In genomic region chr9:105960533-105960932, GRCm38 (mm10) we compare ENCODE assay signal across 10 mouse cellular contexts. TPM values are rescaled to one million over a fixed set of nuclear protein-coding genes. Genes with fewer than 3 reads are reported as not detected.
DNase-seq lines count a peak whose midpoint lies in the region; ATAC-seq and TF ChIP-seq lines count a peak whose summit lies in the region.
"Had no signal": no experiment of that assay in that cellular context is flagged by ENCODE, and none has a peak within 500 bp of the region (broad histone marks: within the 10 kb centered on the region; RNA-seq: fewer than 3 reads in every experiment).

Gene Col6a5 (minus strand): TSS chr9:105960643.

- no peak for ATAC-seq in liver, embryonic 11.5 days (replicated peaks; ENCODE audit: low FRiP score)
- no peak for ATAC-seq in liver, postnatal 0 days

- DNase-seq in liver, result peak; percentile 4
- DNase-seq in liver, embryonic 11.5 days (ENCODE audit: low spot score), result no peak
- peak; percentile 49 to 57 for DNase-seq in heart, postnatal 10 days
- DNase-seq in liver, postnatal 0 days, result no peak
- peak; percentile 61 for DNase-seq in testis, postnatal 10 days (ENCODE audit: low spot score)
- DNase-seq in right cerebral cortex, postnatal 10 days (ENCODE audit: low spot score in 2 of 2), result no peak
- no peak for DNase-seq in layer of hippocampus, postnatal 14 days (ENCODE audit: low spot score in 2 of 2)
- no peak for DNase-seq in spleen, adult 12 weeks (ENCODE audit: low spot score)
- DNase-seq: right cerebral cortex, adult 18-20 months had no signal

- no peaks in the 10 kb centered on the region; the same call in 1 of the 2 replicates for H3K27me3 ChIP-seq in liver, embryonic 11.5 days (replicated peaks; ENCODE audit: control insufficient read depth, insufficient read depth, low read length)
- H3K27me3 ChIP-seq in liver, postnatal 0 days (ENCODE audit: insufficient read depth, low read length), result no peaks in the 10 kb centered on the region

- no peaks in the 10 kb centered on the region for H3K9me3 ChIP-seq in liver, embryonic 11.5 days (ENCODE audit: control insufficient read depth, low read length)
- H3K9me3 ChIP-seq in liver, postnatal 0 days (ENCODE audit: low read length), result no peaks in the 10 kb centered on the region

- TF ChIP-seq CTCF in liver, postnatal 0 days (IDR thresholded peaks at IDR 0.05; ENCODE audit: low read depth), result no peak

- no peak within 1 kb of the TSS for H3K9ac ChIP-seq in liver, embryonic 11.5 days (ENCODE audit: low read depth, low read length)
- no peak within 1 kb of the TSS for H3K9ac ChIP-seq in liver, postnatal 0 days (replicated peaks)

- intact Hi-C loops in heart, postnatal 10 days (cut with DNase I), result no loop called here

- no peaks in the 10 kb centered on the region for H3K36me3 ChIP-seq in liver, embryonic 11.5 days (ENCODE audit: control insufficient read depth, insufficient read depth, low read length)
- H3K36me3 ChIP-seq in liver, postnatal 0 days (replicated peaks; ENCODE audit: insufficient read depth, low read length), result no peaks in the 10 kb centered on the region

- H3K4me3 ChIP-seq in liver, embryonic 11.5 days (ENCODE audit: low read depth, low read length), result no peak within 1 kb of the TSS
- H3K4me3 ChIP-seq in liver, postnatal 0 days (ENCODE audit: low read depth, low read length), result no peak within 1 kb of the TSS

- 22% methylated on average over 13 of the region's 13 CpGs for WGBS in liver, embryonic 11.5 days
- 17% methylated on average over 13 of the region's 13 CpGs for WGBS in liver, postnatal 0 days (ENCODE audit: insufficient replicate concordance)

- no peak within 1 kb of the TSS for H3K27ac ChIP-seq in liver, embryonic 11.5 days (ENCODE audit: low read depth, low read length)
- no peak within 1 kb of the TSS for H3K27ac ChIP-seq in liver, postnatal 0 days (ENCODE audit: low read depth)

- H3K4me2 ChIP-seq in liver, embryonic 11.5 days, result no peak within 1 kb of the TSS
- H3K4me2 ChIP-seq in liver, postnatal 0 days (ENCODE audit: low read depth, low read length), result 0 out of 2 replicates have a peak within 1 kb of the TSS, but pooled peaks have one; percentile 23

- no peak for TF ChIP-seq EP300 in liver, postnatal 0 days (IDR thresholded peaks at IDR 0.05; ENCODE audit: low read depth)

- peaks cover 3% of the 10 kb centered on the region; the same call in 1 of the 2 replicates for H3K4me1 ChIP-seq in liver, embryonic 11.5 days (replicated peaks; ENCODE audit: control insufficient read depth, insufficient read depth, low read length)
- peaks cover 6% of the 10 kb centered on the region for H3K4me1 ChIP-seq in liver, postnatal 0 days (ENCODE audit: insufficient read depth)

RNA-seq across cellular contexts. Expression of gene Col6a5, which starts in this region (rescaled TPM):
- polyA plus RNA-seq in liver, embryonic 11.5 days (2014; fragmentation: Nextera tagmentation; extraction: Ambion mirVana), result 0.08 TPM in 1 of 2 replicates, not detected in the other
- 1 to 10 TPM in 1 of 2 experiments, under 1 TPM in 1; 0.43 to 1.3 TPM for total RNA-seq in heart, postnatal 10 days (2021)
- polyA plus RNA-seq in liver, postnatal 0 days (2015; fragmentation: Nextera tagmentation; extraction: Ambion mirVana), result 0.01 TPM in 1 of 2 replicates, not detected in the other
- 1 to 10 TPM; 1.2 to 2.4 TPM for total RNA-seq in layer of hippocampus, postnatal 14 days (2021)
- total RNA-seq: megakaryocyte, adult 5-6 weeks had no signal

Comparison
In these comparisons a context has a peak if more than half of its experiments do, and no peak if none do; other contexts are left out.
1. DNase-seq: peak in liver (single experiment), heart, postnatal 10 days (2 of 2) and testis, postnatal 10 days (single experiment); none in liver, embryonic 11.5 days (single experiment), liver, postnatal 0 days (single experiment), right cerebral cortex, postnatal 10 days (0 of 2), layer of hippocampus, postnatal 14 days (0 of 2) and spleen, adult 12 weeks (single experiment).